Mouse (Mus musculus) cerebellum, adult 9-11 months (tissue): ENCODE results near the gene Gm10134.
A peak's percentile ranks its signal among the peaks of the same experiment; 100 is the strongest.
"Not testable (repeated sequence)": the region's sequence is repeated elsewhere in the genome, so short reads cannot be mapped to it uniquely, and the experiment has no call there.

Source experiments
- DNase-seq: peaks from one replicate; pipeline ENCODE4 v3.0.0; 2022

The Gm10134 gene

DNA sequence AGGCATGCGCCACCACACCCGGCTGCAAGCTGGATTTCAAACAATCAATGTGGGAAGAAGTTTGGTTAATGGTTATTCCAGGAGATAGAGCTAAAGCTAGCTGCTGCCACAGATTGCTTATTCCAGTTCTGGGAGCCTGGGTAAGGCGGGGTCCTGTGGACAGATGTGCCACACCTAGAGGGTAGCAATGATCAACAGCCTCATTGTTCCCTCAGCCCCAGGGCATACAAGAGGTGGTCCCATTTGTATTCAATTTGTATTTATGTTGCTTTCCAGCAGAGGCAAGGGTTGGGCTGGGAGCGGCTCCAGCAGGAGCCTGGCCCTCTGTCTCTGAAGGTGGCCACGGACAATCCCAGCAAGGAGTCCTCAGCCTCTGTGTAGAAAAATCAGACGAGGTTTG lies 396 bp downstream of the Gm10134 start:
- peak; percentile 1 for DNase-seq

- DNase-seq: not testable (repeated sequence)
Measured at GRCm38 (mm10) chr2:28511600-28511999, 5.7 kb downstream of the Gm10134 start.

GRCm38 (mm10) chr2:28512798-28513401 lies 7.0 kb downstream of the Gm10134 start, which contains the start of gene Ralgds:
Ralgds (plus strand) TSS chr2:28513125.
- peak; percentile 89 for DNase-seq

GRCm38 (mm10) chr2:28513431-28514370 lies 7.8 kb downstream of the Gm10134 start:
- DNase-seq: peak; percentile 79

DNA sequence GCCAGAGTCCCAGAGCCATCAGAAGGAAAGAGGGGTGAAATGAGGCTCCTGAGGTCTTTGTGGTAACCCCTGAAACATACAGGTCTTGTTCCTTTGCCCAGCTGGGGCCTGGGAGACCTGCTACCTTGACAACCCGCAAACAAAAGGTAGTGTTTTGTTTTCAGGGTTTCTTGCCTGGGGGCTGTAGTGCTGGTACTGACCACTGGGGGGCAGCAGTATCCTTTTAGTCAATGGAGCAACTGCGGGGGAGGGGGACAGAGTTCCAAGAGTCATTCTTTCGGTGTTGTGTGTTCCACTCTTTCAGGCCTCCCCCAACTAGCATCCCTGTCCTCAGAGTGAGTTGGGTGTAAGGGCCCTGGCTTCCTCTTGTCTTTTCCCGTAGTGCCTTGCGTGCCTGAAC lies 8.6 kb downstream of the Gm10134 start:
- peak; percentile 86 for DNase-seq

GRCm38 (mm10) chr2:28517206-28517909 lies 11.5 kb downstream of the Gm10134 start:
- DNase-seq: peak; percentile 76

- DNase-seq: peak; percentile 24
Measured at GRCm38 (mm10) chr2:28518231-28518630, 12.3 kb downstream of the Gm10134 start.

- DNase-seq: peak; percentile 82
Measured at GRCm38 (mm10) chr2:28520581-28520980, 14.7 kb downstream of the Gm10134 start.

- DNase-seq: peak; percentile 83
Measured at GRCm38 (mm10) chr2:28521571-28522151, 15.8 kb downstream of the Gm10134 start.

DNA sequence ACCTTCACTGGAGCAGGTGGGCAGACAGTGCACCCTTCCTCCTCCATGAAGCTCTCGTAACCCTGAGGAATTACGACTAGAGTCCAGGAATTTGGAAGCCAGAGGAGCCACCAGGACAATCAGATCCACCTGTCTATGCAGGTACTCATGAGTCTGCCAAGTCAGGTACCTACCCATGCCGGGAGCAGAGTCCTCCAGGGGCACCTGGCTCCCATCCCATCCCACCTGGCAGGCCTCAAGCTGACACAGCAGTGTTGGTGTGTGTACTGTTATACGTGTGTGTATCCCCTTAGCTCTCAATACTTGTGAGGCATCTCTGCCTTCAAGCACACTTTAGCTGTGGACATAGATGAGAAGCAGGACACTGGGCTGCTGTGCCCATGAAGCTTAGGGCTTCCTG lies 16.3 kb downstream of the Gm10134 start:
- DNase-seq: peak; percentile 80

DNA sequence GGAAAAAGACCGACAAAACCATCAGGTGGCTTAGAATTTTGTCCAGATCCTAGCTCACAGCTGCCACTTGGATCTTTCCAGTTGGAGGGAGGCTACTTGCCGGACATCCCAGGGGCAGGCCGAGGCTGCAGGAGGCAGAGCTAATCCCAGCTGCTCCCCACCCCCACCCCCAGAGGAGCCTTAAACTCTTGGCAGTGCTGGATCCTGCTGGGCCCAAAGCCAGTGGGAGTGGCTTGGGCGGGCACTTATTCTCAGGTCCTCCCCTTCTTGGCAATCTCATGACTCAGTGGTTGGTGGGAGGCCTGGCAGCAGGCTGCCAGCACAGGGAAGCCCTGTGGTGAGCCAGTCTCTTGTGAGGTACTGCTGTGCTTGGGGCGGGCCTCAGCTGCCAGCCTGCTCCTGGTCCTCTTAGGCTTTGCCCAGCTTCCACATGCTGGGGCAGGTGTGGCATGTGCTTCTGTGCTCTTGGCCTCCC lies 17.8 kb downstream of the Gm10134 start:
- peak; percentile 88 for DNase-seq

- peak; percentile 38 for DNase-seq
Measured at GRCm38 (mm10) chr2:28524406-28524805, 18.5 kb downstream of the Gm10134 start.

DNA sequence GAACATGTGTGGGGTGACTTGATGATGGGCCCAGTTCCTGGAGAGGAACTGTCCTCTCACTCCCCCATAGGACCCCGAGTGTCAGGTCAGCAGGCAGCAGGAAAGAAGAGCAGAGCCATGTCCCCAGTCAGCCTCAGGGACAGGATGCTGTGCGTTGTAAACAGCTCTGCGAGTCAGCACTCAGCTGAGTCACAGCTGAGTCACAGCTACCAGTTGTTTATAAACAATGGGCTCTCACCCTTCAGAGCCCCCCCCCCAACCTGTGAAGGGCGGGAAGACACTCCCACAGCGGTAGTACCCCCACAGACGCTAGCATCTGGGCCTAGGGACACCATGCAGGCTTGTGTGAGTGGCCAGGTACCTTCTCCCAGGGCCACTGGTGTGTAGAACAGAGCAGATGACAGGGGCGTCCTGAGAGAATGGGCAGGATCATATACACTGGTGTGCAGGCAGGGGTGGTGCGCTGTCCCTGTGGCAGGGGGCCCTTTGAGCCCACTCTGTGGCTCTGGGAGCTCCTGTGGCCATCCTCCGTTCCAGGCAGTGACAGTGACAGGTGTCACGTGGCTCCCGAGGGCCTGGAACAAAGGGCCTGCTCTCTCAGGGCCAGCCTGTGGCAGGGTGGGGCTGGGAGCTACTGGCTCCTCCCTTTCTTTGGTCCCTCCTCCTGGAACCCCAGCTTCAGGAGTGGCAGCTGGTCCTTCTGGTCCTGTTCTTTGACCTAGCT lies 19.5 kb downstream of the Gm10134 start:
- DNase-seq: peak; percentile 84

- peak; percentile 60 for DNase-seq
Measured at GRCm38 (mm10) chr2:28525943-28526876, 20.3 kb downstream of the Gm10134 start.

DNA sequence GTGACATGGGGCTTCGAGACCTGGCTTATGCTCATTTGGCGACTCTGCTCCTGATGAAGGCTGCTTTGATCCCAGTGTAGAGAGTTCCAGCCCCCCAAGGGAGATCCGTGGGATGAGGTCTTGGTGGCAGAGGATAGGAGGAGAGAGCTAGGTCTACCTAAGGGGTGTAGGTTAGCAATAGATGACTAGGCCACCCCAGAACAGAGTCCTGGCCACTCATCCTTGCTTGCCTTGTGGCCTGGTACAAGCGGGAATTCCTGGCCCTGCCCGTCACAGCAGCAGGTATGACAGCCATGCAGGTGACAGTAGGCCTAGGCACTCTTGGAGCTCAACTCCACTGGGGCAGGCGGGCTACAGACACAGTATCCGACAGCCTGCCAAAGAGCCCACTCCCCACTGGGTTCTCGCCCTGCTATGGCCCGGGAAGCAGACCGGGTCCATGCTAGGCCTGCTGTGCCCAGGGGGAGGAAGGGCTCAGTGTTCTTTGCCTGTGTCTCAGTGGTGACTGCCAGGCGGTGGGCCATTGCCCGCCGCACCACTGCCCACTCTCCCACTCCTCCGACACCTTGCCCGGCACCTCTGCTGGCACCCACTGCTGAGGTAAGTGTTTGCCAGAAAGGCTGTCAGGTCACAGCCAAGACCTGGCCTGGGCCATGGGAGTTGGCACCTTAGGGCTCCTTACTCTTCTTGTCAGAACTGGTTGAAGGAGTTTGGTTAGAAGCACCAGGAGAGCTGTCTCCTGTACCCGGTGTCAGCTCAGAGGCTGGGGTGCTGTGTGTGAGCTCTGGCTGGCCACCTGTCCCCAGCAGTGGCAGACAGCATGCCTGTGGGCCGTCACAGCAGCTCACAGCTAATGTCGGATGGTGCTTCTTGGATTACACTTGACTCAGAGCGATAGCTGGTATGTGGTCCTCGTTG lies 21.8 kb downstream of the Gm10134 start:
- peak; percentile 69 for DNase-seq

GRCm38 (mm10) chr2:28528354-28528730 lies 22.4 kb downstream of the Gm10134 start:
- peak; percentile 68 for DNase-seq

GRCm38 (mm10) chr2:28529856-28530255 lies 24.0 kb downstream of the Gm10134 start:
- DNase-seq: no peak

- DNase-seq: no peak
Measured at GRCm38 (mm10) chr2:28530311-28530710, 24.4 kb downstream of the Gm10134 start.

- DNase-seq: peak; percentile 93
Measured at GRCm38 (mm10) chr2:28532938-28533771, 27.3 kb downstream of the Gm10134 start.
